Mouse (Mus musculus): Measurements from ENCODE around the gene Brca2. TPM values are rescaled to one million over a fixed set of nuclear protein-coding genes. Genes with fewer than 3 reads are reported as not detected.

The Brca2 gene
- polyA plus RNA-seq, 1 experiment = not detected

GRCm38 (mm10) chr5:150576832-150577231 lies 54.4 kb downstream of the Brca2 start:
- 87% methylated on average over 11 of the region's 11 CpGs for WGBS
- Histone ChIP-seq H3K4me3 (ENCODE audit: insufficient read depth, low read depth, low read length) (no peak overlapping the region), H3K27ac (ENCODE audit: insufficient read depth, low read depth, low read length) (no peak overlapping the region), H3K4me1 (ENCODE audit: control insufficient read depth, insufficient read depth, low read length) (no peaks in the 10 kb centered on the region)
- no peak for TF ChIP-seq POLR2A (IDR thresholded peaks at IDR 0.05; ENCODE audit: insufficient read depth, low read depth, low read length)
- TF ChIP-seq CTCF (IDR thresholded peaks at IDR 0.05; ENCODE audit: insufficient read depth, low read depth, low read length) = no peak

DNA sequence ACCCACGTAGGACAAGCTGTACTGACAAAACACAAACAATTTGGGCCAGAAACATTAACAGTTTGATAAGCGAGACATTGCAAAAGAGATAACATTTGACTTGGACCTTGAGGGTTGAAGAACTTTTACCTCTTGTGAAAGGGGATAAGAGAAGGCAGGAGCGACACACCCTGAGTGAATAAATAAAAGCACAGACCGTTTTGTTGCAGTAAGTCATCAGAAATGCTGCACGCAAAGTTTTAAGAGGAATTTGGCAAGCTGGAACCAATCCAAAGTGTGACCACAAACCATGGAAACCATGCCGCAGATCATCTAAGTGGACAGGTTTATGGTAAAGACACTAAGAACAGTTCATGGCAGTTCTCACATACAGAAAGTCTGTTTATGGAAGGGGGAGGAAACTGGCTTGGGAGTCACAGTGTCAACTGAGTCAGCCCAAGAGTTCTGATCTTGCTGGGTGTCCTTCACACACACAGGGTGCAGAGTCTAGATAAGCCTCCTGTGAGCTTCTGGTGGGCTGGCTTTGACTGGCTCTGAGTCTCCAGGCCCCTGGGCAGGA lies 56.3 kb downstream of the Brca2 start:
- TF ChIP-seq CTCF (IDR thresholded peaks at IDR 0.05; ENCODE audit: insufficient read depth, low read depth, low read length) = no peak
- TF ChIP-seq POLR2A (IDR thresholded peaks at IDR 0.05; ENCODE audit: insufficient read depth, low read depth, low read length) = no peak
- no peaks in the 10 kb centered on the region for H3K4me1 ChIP-seq (ENCODE audit: control insufficient read depth, insufficient read depth, low read length)
- no peak overlapping the region for H3K4me3 ChIP-seq (ENCODE audit: insufficient read depth, low read depth, low read length)
- no peak overlapping the region for H3K27ac ChIP-seq (ENCODE audit: insufficient read depth, low read depth, low read length)
- WGBS = 88% methylated on average over 6 of the region's 6 CpGs

- WGBS = 79% methylated on average over 6 of the region's 6 CpGs
- Histone ChIP-seq H3K27ac (ENCODE audit: insufficient read depth, low read depth, low read length) (no peak overlapping the region), H3K4me1 (ENCODE audit: control insufficient read depth, insufficient read depth, low read length) (no peaks in the 10 kb centered on the region), H3K4me3 (ENCODE audit: insufficient read depth, low read depth, low read length) (no peak overlapping the region)
- TF ChIP-seq POLR2A (IDR thresholded peaks at IDR 0.05; ENCODE audit: insufficient read depth, low read depth, low read length) (no peak), CTCF (IDR thresholded peaks at IDR 0.05; ENCODE audit: insufficient read depth, low read depth, low read length) (no peak)
Measured at GRCm38 (mm10) chr5:150581180-150581579, 58.8 kb downstream of the Brca2 start.

DNA sequence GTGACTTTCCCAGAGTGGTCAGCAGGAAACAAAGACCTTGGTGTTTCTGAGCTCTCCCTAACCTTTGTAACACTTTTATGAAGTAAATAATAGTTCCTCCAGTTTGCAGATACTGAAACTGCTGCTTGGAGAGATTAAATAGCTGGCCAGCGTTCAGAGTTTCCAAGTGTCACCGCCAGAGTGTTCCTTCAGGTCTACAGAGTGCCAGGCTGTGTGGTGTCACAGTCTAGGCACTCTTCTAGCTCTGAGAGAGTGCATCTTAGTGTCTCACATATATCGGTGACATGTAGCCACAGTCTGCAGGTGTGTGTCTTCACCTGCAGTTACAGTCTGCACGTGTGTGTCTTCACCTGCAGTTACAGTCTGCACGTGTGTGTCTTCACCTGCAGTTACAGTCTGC lies 60.8 kb downstream of the Brca2 start:
- Histone ChIP-seq H3K4me1 (ENCODE audit: control insufficient read depth, insufficient read depth, low read length) (no peaks in the 10 kb centered on the region), H3K27ac (ENCODE audit: insufficient read depth, low read depth, low read length) (no peak overlapping the region), H3K4me3 (ENCODE audit: insufficient read depth, low read depth, low read length) (no peak overlapping the region)
- TF ChIP-seq POLR2A (IDR thresholded peaks at IDR 0.05; ENCODE audit: insufficient read depth, low read depth, low read length) (no peak), CTCF (IDR thresholded peaks at IDR 0.05; ENCODE audit: insufficient read depth, low read depth, low read length) (no peak)
- 67% methylated on average over 5 of the region's 5 CpGs for WGBS

GRCm38 (mm10) chr5:150583622-150584336 lies 61.3 kb downstream of the Brca2 start:
- no peak overlapping the region for H3K27ac ChIP-seq (ENCODE audit: insufficient read depth, low read depth, low read length)
- TF ChIP-seq CTCF (IDR thresholded peaks at IDR 0.05; ENCODE audit: insufficient read depth, low read depth, low read length) (no peak), POLR2A (IDR thresholded peaks at IDR 0.05; ENCODE audit: insufficient read depth, low read depth, low read length) (no peak)
- no peaks in the 10 kb centered on the region for H3K4me1 ChIP-seq (ENCODE audit: control insufficient read depth, insufficient read depth, low read length)
- no peak overlapping the region for H3K4me3 ChIP-seq (ENCODE audit: insufficient read depth, low read depth, low read length)
- 58% methylated on average over 5 of the region's 5 CpGs for WGBS

- WGBS = 60% methylated on average over 6 of the region's 6 CpGs
- H3K27ac ChIP-seq (ENCODE audit: insufficient read depth, low read depth, low read length) = no peak overlapping the region
- no peak for TF ChIP-seq POLR2A (IDR thresholded peaks at IDR 0.05; ENCODE audit: insufficient read depth, low read depth, low read length)
- TF ChIP-seq CTCF (IDR thresholded peaks at IDR 0.05; ENCODE audit: insufficient read depth, low read depth, low read length) = no peak
- H3K4me1 ChIP-seq (ENCODE audit: control insufficient read depth, insufficient read depth, low read length) = no peaks in the 10 kb centered on the region
- no peak overlapping the region for H3K4me3 ChIP-seq (ENCODE audit: insufficient read depth, low read depth, low read length)
Measured at GRCm38 (mm10) chr5:150584337-150584729, 61.9 kb downstream of the Brca2 start.

DNA sequence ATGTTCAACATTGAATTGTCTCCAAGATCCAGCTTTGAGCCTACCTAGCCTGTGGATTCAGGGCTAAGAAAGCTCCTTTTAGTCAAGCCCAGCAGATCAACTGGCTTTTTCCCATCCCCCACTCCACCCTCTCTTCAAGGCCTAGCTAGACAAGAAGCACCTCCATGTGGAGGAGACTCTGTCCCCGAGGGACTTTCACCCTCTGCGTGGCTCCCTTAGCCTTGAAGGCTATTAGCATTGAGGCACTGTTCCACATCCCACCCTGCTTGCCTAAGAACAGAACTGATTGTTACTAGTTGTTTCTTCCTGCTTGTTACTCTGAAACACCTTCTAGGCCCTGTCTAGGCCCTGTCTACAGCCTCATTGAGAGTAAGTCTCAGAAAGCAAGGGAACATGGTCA lies 67.5 kb downstream of the Brca2 start:
- Histone ChIP-seq H3K4me3 (ENCODE audit: insufficient read depth, low read depth, low read length) (no peak overlapping the region), H3K4me1 (ENCODE audit: control insufficient read depth, insufficient read depth, low read length) (peaks cover 3% of the 10 kb centered on the region; the same call in 1 of the 2 replicates), H3K27ac (ENCODE audit: insufficient read depth, low read depth, low read length) (no peak overlapping the region)
- TF ChIP-seq POLR2A (IDR thresholded peaks at IDR 0.05; ENCODE audit: insufficient read depth, low read depth, low read length) = no peak
- no peak for TF ChIP-seq CTCF (IDR thresholded peaks at IDR 0.05; ENCODE audit: insufficient read depth, low read depth, low read length)
- WGBS = 75% methylated on average over 2 of the region's 2 CpGs

- peaks cover 3% of the 10 kb centered on the region; the same call in 1 of the 2 replicates for H3K4me1 ChIP-seq (ENCODE audit: control insufficient read depth, insufficient read depth, low read length)
- no peak overlapping the region for H3K27ac ChIP-seq (ENCODE audit: insufficient read depth, low read depth, low read length)
- 84% methylated on average over 13 of the region's 13 CpGs for WGBS
- peak overlapping the region; percentile 94 for H3K4me3 ChIP-seq (ENCODE audit: insufficient read depth, low read depth, low read length)
- no peak for TF ChIP-seq CTCF (IDR thresholded peaks at IDR 0.05; ENCODE audit: insufficient read depth, low read depth, low read length)
- TF ChIP-seq POLR2A (IDR thresholded peaks at IDR 0.05; ENCODE audit: insufficient read depth, low read depth, low read length) = no peak
Measured at GRCm38 (mm10) chr5:150592186-150592903, 69.9 kb downstream of the Brca2 start.

Data from olfactory bulb, adult 2 months (tissue).